Mouse (Mus musculus): Measurements from ENCODE around the gene Msantd1.

- TF ChIP-seq CTCF (conservative IDR thresholded peaks at IDR 0.05; ENCODE audit: insufficient read depth, insufficient read length, low read depth, low read length) (no peak), POLR2A (IDR thresholded peaks at IDR 0.05; ENCODE audit: low read depth, low read length) (no peak)
These were observed 47.8 kb downstream of the Msantd1 start for GRCm38 (mm10) chr5:34955630-34956029.

Measured in kidney, adult 2 months (tissue).